In genomic region chr15:27596463-27597140, GRCm38 (mm10) we compare ENCODE assay signal across 7 mouse cellular contexts. TPM values are rescaled to one million over a fixed set of nuclear protein-coding genes. Genes with fewer than 3 reads are reported as not detected.
DNase-seq lines count a peak whose midpoint lies in the region; ATAC-seq and TF ChIP-seq lines count a peak whose summit lies in the region.

No protein-coding gene starts in this region.

- no peaks in the 10 kb centered on the region for H3K9me3 ChIP-seq in stomach, embryonic 14.5 days (ENCODE audit: control insufficient read depth, low read depth, low read length)
- H3K9me3 ChIP-seq in neural tube, embryonic 15.5 days (replicated peaks) = no peaks in the 10 kb centered on the region
- H3K9me3 ChIP-seq in intestine, embryonic 15.5 days = no peaks in the 10 kb centered on the region

- WGBS in stomach, embryonic 14.5 days = 74% methylated on average over 3 of the region's 3 CpGs
- WGBS in neural tube, embryonic 15.5 days = 76% methylated on average over 3 of the region's 3 CpGs
- 65% methylated on average over 3 of the region's 3 CpGs for WGBS in intestine, embryonic 15.5 days

- no peak for ATAC-seq in stomach, embryonic 14.5 days (ENCODE audit: insufficient number of reproducible peaks, insufficient read depth, low FRiP score, low read depth)
- no peak for ATAC-seq in neural tube, embryonic 15.5 days (ENCODE audit: low FRiP score)
- no peak; the same call in 1 of the 2 replicates for ATAC-seq in intestine, embryonic 15.5 days

- H3K4me3 ChIP-seq in bone marrow macrophage, adult 2 months (ENCODE audit: insufficient read depth, low read length) = peak overlapping the region; percentile 3; the same call in 1 of the 2 replicates
- no peak overlapping the region for H3K4me3 ChIP-seq in stomach, embryonic 14.5 days (ENCODE audit: low read depth, low read length)
- H3K4me3 ChIP-seq in neural tube, embryonic 15.5 days (replicated peaks) = no peak overlapping the region
- H3K4me3 ChIP-seq in intestine, embryonic 15.5 days (replicated peaks) = no peak overlapping the region

- TF ChIP-seq CTCF in bone marrow macrophage, adult 2 months (IDR thresholded peaks at IDR 0.05; ENCODE audit: low read depth, low read length) = no peak

- H3K4me1 ChIP-seq in bone marrow macrophage, adult 2 months (ENCODE audit: control insufficient read depth, insufficient read depth, low read length) = peaks cover 62% of the 10 kb centered on the region
- H3K4me1 ChIP-seq in stomach, embryonic 14.5 days (ENCODE audit: control insufficient read depth, insufficient read depth, low read length) = peaks cover 9% of the 10 kb centered on the region
- no peaks in the 10 kb centered on the region for H3K4me1 ChIP-seq in neural tube, embryonic 15.5 days
- H3K4me1 ChIP-seq in intestine, embryonic 15.5 days (replicated peaks) = peaks cover 6% of the 10 kb centered on the region; the same call in 1 of the 2 replicates

- H3K9ac ChIP-seq in stomach, embryonic 14.5 days (replicated peaks; ENCODE audit: low read depth, low read length) = no peak overlapping the region
- H3K9ac ChIP-seq in neural tube, embryonic 15.5 days (replicated peaks) = no peak overlapping the region
- H3K9ac ChIP-seq in intestine, embryonic 15.5 days = no peak overlapping the region

- peak overlapping the region; percentile 97 for H3K27ac ChIP-seq in bone marrow macrophage, adult 2 months (ENCODE audit: insufficient read depth, low read depth, low read length)
- H3K27ac ChIP-seq in stomach, embryonic 14.5 days (ENCODE audit: low read length) = peak overlapping the region; percentile 46
- no peak overlapping the region; the same call in 1 of the 2 replicates for H3K27ac ChIP-seq in neural tube, embryonic 15.5 days (replicated peaks)
- no peak overlapping the region for H3K27ac ChIP-seq in intestine, embryonic 15.5 days

- no peak for TF ChIP-seq POLR2A in bone marrow macrophage, adult 2 months (IDR thresholded peaks at IDR 0.05; ENCODE audit: borderline replicate concordance, low read depth, low read length)

- H3K27me3 ChIP-seq in stomach, embryonic 14.5 days (ENCODE audit: control insufficient read depth, insufficient read depth, low read length) = no peaks in the 10 kb centered on the region
- H3K27me3 ChIP-seq in neural tube, embryonic 15.5 days (replicated peaks) = no peaks in the 10 kb centered on the region
- no peaks in the 10 kb centered on the region for H3K27me3 ChIP-seq in intestine, embryonic 15.5 days (replicated peaks)

- peaks cover 23% of the 10 kb centered on the region for H3K36me3 ChIP-seq in stomach, embryonic 14.5 days (ENCODE audit: control insufficient read depth, insufficient read depth, low read length)
- peaks cover 24% of the 10 kb centered on the region for H3K36me3 ChIP-seq in neural tube, embryonic 15.5 days
- H3K36me3 ChIP-seq in intestine, embryonic 15.5 days = 0 out of 2 replicates have a peak, but pooled peaks cover 4% of the 10 kb centered on the region

- peak; percentile 26 to 27 for DNase-seq in lung, adult 18-20 months
- DNase-seq in lung, postnatal 4 days = no peak
- peak; percentile 93 for DNase-seq in induced T-regulatory cell, adult 2 months (ENCODE audit: low read depth)

- H3K4me2 ChIP-seq in stomach, embryonic 14.5 days (replicated peaks; ENCODE audit: low read depth, low read length) = no peak overlapping the region
- H3K4me2 ChIP-seq in neural tube, embryonic 15.5 days = no peak overlapping the region
- no peak overlapping the region for H3K4me2 ChIP-seq in intestine, embryonic 15.5 days (replicated peaks)

RNA-seq across cellular contexts. Expression of gene Otulin, which starts 33.9 kb away (rescaled TPM):
- polyA plus RNA-seq in bone marrow macrophage, adult 2 months (2012; ENCODE audit: insufficient read depth, insufficient read length, missing spikeins) = 98.6 and 100 TPM in 2 replicates
- polyA plus RNA-seq in stomach, embryonic 14.5 days (2014; fragmentation: Nextera tagmentation; extraction: Ambion mirVana) = 33.2 and 38.9 TPM in 2 replicates
- polyA plus RNA-seq in neural tube, embryonic 15.5 days (2015; fragmentation: Nextera tagmentation; extraction: Ambion mirVana) = 20.5 and 26.7 TPM in 2 replicates
- 31.3 and 32.8 TPM in 2 replicates for polyA plus RNA-seq in intestine, embryonic 15.5 days (2015; fragmentation: Nextera tagmentation; extraction: Ambion mirVana)

Comparison
In these comparisons a context has a peak if more than half of its experiments do, and no peak if none do; other contexts are left out.
1. DNase-seq: peak in lung, adult 18-20 months (2 of 2) and induced T-regulatory cell, adult 2 months (single experiment); none in lung, postnatal 4 days (0 of 2).
2. H3K27ac ChIP-seq: peak in bone marrow macrophage, adult 2 months (single experiment) and stomach, embryonic 14.5 days (single experiment); none in neural tube, embryonic 15.5 days (single experiment) and intestine, embryonic 15.5 days (single experiment).